Mouse (Mus musculus) neutrophil, adult 5-6 weeks (primary cell): ENCODE data around the gene Blm. TPM values are rescaled to one million over a fixed set of nuclear protein-coding genes. Genes with fewer than 3 reads are reported as not detected.

Experiments
- ATAC-seq: fragments of 151-379, 151-347 bp; 2 replicates; pipeline ENCODE4 v1.8.0; 2017; ENCODE audit warnings: mild to moderate bottlenecking, moderate TSS enrichment; ENCODE audit not compliant: insufficient number of reproducible peaks, poor library complexity, low FRiP score, severe bottlenecking; ENCODE audit errors: extremely low read depth
- total RNA-seq: library from RNA; stranded (forward); fragments of 200-1000 nt; gene quantifications from 2 replicates; pipeline ENCODE4 v1.2.3, GENCODE M21; 2017

Blm gene
- total RNA-seq, 1 experiment from 2014 or later = 8.4 TPM

DNA sequence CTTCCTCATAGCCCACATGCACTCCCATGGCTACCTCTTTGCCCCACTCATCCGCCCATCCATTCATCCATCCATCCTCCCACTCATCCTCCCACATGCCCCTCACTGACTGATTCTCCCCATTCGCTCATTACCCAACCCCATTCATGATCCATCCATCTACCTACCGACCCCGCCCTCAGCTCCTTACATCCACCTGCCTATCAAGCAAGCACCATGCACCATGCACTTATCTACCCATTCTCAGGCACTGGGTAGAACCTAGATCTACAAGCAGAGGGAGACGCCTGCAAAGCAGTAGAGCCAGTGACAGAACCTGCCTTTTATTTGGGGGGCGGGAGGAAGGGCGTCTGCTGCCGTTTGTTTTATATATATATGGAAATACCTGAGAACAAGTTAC, 87.6 kb downstream of the Blm start:
- ATAC-seq = no peak

DNA sequence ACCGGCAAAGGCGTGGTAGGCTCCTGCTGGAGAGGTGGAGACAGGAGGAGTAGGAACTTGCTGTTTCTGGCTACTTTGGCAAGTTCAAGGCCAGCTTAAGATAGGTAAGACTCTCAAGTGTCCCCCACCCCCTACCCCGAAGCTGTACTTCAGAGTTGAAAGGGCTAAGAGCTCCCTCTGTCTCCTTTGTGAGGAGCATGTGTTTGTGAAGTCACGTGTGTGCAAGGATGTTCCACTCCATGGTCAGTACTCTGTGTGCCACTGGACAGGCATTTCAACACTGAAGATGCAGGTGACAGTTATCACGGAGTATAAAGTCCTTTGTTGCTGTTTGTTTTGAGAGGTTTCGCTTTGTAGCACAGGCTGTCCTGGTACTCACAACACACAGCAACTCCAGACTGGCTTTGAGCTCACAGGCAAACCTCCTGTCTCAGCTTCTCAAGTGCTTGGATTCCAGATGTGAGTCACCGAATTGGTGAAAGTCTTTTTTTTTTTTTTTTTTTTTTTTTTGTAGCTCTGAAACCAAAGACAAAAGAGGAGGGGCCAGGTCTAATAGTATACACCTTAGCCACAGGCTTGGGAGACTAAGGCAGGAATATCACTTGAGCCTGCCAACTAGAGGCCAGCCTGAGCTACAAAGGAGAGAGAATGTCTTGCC, 88.6 kb downstream of the Blm start:
- no peak for ATAC-seq

DNA sequence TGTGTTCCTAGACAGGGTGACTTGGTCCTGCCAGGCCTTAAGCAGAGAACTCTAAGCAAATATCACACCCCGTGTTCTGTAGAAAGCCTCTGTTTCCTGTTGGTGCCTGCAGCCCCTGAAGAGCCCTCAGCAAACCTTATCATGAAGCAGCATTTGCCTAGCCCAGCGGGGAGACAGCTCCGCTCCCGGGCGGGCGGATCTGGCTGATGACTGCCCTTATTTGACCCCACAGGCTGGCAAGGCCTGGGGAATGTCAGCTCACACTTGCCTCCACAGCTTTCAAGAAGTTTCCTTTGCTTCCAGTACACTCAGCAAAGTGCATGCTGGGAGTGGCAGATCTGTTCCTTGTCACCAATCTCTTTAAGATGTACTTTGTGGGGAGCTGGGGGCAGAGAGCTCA, 89.4 kb downstream of the Blm start:
- no peak for ATAC-seq

GRCm38 (mm10) chr7:80444401-80445249, 90.3 kb downstream of the Blm start:
- ATAC-seq = no peak

- ATAC-seq = no peak
Observed at GRCm38 (mm10) chr7:80443124-80443523, 91.8 kb downstream of the Blm start.

- ATAC-seq = no peak
Observed at GRCm38 (mm10) chr7:80441986-80442904, 92.7 kb downstream of the Blm start.

DNA sequence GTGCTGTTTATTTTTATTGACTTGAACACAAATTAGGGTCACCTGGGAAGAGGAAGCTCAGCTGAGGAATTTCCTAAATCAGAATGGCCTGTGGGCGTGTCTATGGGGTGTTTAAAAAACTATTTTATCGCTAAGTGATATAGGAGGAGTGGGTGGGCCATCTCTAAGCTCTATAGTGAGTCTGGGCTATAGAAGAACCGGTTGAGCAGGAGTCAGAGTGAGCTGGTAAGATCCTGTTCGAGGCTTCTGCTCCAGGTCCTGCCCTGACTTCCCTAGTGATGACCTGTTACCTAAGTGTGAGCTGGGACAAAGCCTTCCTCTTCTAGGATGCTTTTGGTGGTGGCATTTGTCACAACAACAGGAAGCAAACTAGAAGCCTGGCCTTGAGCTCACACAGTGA, 94.2 kb downstream of the Blm start:
- no peak for ATAC-seq

- ATAC-seq = no peak
Observed at GRCm38 (mm10) chr7:80439789-80440488, 95.0 kb downstream of the Blm start.

DNA sequence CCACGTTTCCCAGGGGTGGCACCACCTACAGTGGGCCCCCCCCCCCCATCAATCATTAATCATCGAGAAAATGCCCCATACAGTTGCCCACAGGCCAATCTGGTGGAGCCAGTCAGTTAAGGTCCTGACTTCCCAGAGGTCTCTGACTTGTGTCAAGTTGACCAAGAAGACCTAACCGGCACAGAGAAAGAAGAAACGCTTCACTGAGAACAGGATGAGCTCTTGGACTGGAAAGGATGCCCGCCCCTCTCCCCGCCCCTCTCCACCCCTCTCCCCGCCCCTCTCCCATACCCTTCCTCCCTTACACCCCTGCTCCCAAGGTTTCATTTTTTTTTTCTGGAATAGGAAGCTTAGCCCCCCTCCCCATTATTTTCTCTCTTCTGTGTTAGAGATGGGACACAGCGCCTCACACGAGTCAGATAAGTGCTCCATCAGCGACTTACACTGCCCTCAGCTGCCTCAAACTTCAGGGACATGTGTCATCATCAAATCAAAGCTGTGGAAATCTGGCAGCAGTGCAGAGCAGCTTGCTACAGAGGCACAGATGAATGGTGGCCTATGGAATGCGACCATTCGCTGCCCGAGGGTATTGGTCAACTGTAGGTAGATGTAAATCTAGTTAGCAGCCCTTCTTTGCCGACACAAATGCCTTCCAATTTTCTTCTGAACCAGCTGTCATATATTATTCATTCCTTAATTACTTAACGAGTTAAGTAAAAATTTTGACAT, 95.7 kb downstream of the Blm start:
- ATAC-seq = no peak

DNA sequence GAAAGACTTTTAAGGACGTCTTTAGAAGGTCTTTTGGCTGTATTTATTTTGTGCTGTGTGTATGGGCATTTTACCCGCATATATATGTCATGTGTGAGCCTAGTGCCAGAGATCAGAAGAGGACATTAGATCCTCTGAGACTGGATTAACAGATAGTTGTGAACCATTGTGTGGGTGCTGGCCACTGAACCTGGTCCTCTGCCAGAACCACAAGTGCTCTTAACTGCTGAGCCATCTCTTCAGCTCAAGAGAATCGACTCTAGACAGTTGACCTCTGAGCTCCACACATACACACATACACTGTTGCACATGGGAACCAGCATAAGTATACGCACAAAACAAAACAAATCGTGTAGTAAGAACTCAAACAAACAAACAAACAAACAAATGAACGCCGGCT, 98.3 kb downstream of the Blm start:
- no peak for ATAC-seq

DNA sequence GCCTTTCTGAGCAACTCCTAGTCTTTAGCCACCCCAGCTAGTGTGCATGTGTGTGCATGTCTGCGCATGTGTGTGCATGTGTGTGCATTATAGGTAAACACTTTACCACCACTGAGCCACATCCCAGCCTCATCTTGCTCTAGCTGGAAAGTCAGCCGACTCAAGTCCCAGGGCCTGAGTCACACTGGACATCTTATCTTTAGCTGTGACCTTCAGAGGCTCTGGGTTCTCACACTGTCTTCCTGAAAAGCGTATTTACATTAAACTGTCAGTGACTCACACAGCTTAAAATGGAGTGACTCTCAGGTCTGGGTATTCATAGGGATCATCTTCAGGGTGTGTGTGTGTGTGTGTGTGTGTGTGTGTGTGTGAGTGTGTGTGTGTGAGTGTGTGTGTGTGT, 99.3 kb downstream of the Blm start:
- no peak for ATAC-seq

DNA sequence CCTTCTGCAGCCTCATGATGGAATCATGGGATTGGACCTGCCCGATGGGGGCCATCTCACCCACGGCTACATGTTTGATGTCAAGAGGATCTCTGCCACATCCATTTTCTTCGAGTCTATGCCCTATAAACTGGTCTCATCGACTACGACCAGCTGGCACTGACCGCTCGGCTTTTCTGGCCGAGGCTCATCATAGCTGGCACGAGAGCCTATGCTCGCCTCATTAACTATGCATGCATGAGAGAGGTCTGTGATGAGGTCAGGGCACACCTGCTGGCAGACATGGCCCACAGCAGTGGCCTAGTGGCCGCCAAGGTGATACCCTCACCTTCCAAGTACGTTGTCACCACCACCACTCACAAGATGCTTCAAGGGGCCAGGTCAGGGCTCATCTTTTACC, 105.3 kb downstream of the Blm start:
- no peak for ATAC-seq

DNA sequence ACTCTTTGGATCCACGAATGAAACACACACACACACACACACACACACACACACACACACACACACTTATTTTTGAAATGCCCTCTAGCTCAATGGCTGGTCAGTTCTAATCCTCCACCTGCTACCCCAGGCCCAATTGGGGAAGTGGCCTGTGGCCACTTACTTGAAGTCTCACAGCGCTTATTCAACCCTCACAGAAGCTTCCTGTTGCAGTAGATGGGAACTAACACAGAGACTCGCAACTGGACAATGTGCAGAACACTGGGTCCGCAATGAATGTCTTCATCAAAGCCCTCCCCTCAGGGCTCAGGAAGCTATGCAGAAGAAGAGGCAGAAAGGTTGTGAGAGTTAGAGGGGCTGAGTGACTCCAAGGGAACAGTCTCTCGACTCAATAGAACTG, 107.2 kb downstream of the Blm start:
- ATAC-seq = no peak

- peak; percentile 76 for ATAC-seq
Observed at GRCm38 (mm10) chr7:80426363-80426762, 108.6 kb downstream of the Blm start.

DNA sequence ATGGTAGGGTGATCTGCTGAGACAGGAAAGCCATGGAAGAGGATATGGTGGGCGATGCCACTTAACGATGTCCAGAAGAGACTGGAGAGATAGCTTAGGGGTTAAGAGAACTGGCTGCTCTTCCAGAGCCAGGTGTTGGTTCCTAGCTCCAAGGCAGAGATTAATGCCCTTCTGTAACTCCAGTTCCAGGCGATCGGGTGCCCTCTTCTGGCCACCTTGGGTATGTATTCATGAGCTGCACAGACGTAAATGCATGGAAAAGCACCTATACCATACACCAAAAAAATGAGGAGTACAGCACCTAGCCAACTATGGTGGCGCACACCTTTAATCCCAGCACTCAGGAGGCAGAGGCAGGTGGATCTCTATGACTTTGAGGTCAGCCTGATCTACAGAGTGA, 110.2 kb downstream of the Blm start:
- no peak for ATAC-seq

DNA sequence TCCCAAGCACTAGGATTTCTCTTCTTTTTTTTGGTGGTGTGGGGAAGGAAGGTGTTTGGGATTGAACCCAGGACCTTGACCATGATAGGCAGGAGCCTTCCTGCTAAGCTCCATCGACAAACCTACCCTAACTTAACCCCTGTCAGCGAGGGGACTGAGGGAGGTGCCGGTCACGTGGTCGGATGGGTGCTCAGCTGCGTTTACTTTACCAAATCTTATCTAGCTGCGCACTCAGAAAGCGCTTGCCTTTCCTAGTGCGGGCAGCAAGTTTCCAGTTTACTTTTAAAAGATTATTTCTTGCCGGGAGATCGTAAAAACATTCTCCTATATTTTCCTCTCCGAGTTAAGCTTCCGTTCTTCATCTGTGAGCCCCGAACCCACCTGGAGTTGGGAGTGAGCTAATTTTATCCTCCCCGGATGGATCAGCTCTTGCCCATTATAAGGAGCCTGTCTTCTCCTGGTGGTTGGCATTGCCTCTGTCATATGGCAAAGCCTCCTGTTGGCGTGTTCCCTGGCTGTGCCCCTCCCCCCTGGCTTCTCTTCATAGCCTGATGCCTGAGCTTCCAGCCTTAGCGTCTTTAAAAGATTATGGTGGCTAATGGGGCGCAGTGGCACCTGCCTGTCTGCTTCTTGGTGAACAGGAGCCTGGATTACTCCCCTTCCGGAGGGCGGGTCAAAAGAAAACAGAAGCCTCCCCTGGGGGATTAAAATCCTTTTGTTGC, 112.0 kb downstream of the Blm start:
- ATAC-seq = no peak

DNA sequence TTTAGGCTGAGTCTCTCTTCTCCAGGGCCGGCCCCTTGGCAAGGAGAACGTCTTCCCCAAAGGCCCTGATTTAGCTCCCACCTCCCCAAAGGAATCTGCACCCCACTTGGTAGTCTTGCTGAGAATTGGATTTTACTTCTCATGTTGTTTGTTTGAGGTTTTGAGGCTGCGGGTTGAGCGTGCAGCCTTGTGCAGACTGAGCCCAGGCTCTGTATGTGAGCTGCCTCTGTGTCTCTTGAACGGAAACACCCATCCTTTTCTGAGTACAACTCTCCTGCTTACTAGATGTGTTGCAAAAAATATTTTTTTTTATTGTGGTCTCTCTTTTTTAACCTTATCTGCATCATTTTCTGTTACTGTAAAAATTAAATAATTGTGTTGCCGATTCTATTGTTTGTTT, 113.3 kb downstream of the Blm start:
- no peak for ATAC-seq

GRCm38 (mm10) chr7:80420586-80420985, 114.3 kb downstream of the Blm start:
- ATAC-seq = no peak
